Mouse (Mus musculus): ENCODE measurements around the gene Clrn3. TPM values are rescaled to one million over a fixed set of nuclear protein-coding genes. Genes with fewer than 3 reads are reported as not detected.

Clrn3 gene
- total RNA-seq, 2 experiments from 2014 or later = not detected

GRCm38 (mm10) chr7:135464689-135465259, 63.7 kb downstream of the Clrn3 start:
- intact Hi-C loops (cut with DNase I) = loop anchor here (1.0 to 10.0 kb wide), 2 partner anchors 61 to 520 kb away; no protein-coding TSS in a partner anchor

More at GRCm38 (mm10) chr7:135464689-135465259, 63.7 kb downstream of the Clrn3 start:
- DNase-seq (ENCODE audit: low spot score in 2 of 2) = peak; percentile 70

Small RNAs within 50 kb of the gene (microRNA-seq; reads per million reads assigned to microRNA genes)
- 0 to 0.25 reads per million in 2 experiments for gene Mir1962

Other genes with a start within 250 kb of the Clrn3 start
- gene Foxi2, start 118.3 kb downstream of the Clrn3 start, total RNA-seq (2021) = not detected
- gene Ptpre, start 8.8 kb upstream of the Clrn3 start, total RNA-seq (2021) = 10 to 100 TPM; 24.9 to 27.3 TPM
- under 1 TPM; 0.66 to 0.80 TPM for gene Mki67, start 187.7 kb upstream of the Clrn3 start, total RNA-seq (2021)